Mouse (Mus musculus): ENCODE results near the gene Vars.
"Not testable (repeated sequence)": the region's sequence is repeated elsewhere in the genome, so short reads cannot be mapped to it uniquely, and the experiment has no call there.

Gene Vars

DNA sequence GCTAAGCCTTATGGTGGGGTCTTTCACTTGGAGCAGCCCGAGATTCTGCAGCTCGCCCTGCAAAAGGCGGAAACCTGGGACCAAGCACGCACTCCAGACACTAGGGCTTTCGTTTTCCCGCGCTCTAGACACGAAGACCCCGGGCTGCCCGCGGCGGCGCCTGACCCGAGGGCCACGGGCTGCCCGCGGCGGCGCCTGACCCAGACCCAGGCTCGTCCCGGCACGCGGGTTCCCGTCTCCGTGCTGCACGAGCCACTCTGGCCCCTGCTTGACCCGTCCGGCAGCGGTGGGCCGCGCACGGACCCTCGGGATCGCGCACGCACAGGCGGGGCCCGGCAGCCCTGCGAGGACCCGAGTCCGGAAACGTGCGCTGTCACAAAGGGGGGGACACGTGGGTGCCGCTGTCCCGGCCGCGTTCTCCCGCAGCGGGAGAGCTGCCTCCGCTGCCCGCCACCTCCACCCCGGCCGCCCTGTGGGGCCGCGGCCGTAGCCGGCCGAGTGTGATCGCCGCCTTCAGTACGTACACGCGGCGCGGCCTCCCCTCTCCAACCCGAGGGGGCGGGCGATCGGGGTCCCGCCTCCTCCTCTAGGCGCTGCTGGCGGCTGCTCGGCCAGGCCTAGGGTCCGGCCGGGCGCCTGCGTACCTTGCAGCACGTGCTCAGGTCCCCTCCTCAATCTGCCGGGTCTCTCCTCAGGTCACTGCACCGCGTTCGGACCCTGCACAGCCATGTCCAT is at the start of gene Vars:
Gene Vars, plus strand, starts transcription at position 271 of the 735 bp plus-strand sequence.
- peak; percentile 72 to 85 for DNase-seq (ENCODE audit: low spot score in 2 of 2)

DNA sequence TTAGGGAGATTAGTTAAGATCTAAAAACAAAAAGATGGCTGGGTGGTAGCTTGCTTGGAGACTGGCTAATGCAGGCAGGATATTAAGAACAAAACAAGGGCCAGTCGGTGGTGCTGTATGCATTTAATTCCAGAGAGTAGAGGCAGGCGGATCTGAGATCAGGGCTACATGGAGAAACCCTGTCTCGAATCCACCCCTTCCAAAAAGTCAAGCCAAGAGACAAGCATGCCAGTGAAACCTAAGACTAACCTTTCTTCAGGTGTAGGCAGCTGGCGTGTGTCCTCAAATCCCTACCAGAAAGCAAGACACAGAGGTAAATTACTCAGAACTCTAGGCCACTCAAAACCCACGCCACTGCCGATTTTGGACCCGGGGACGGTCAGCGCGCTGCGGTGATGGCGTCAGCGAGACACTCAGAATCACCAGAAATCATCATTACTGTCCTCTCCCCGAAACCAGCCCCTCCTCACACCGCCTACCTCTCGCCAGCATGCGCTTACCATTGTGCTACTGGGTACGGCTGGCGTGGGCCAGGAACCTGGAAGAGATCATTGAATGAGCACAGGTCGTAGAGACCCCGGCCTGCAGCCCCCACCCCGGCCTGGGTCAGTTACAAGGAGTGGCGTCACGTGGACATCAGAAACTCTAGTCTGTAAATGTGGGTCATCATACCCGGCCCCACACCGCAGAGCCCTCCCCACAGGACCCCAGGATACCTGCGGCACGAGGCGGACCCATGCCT is 49.0 kb upstream of the Vars start:
- DNase-seq (ENCODE audit: low spot score in 2 of 2) = no peak

DNA sequence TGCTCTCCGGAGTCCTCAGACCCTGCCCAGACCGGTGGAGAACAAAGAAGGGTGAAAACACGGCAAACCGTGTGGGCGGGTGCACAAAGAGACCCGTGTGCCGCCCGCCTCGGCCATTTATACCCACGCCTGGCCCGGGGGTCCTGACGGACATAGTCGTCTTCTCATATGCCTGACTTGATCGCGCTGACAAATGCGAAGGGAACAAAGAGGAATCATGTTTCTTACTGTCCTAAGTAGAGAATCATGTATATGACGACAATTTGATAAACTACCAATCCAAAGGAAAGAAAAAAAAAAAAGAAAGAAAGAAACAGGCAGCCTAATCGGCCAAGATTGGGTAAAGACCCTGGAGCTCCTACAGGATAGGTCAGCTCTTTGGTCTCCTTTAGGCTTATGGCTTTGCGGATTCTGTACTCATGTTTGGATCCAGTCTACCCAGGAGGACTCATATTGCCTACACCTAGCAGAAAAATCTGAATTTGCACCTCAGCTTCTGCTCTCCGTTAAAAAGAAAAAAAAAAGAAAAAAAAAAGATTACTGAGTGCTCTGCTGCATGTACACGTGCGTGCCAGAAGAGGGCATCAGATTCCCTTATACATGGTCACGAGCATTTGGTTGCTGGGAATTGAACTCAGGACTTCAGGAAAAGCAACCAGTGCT is 48.3 kb upstream of the Vars start:
- peak; percentile 79 to 88 for DNase-seq (ENCODE audit: low spot score in 2 of 2)

GRCm38 (mm10) chr17:34953258-34953657 is 47.5 kb upstream of the Vars start:
- DNase-seq (ENCODE audit: low spot score in 2 of 2) = no peak

DNA sequence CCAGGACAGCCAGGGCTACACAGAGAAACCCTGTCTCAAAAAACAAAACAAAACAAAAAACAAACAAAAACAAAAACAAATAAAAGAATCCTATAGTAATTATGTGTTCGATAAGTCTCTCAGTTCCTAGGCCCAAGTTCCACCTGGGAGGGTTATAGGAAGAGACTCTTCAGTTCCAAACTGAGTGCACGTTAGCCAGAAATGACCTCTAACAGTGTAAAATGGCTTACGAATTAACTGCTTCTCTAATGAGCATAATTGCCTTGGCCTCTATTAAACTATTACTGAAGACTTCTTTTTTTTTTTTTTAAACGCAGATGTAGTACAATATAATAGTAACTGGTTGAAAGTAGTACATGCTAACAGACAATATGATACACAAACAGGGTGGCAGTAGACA is 46.9 kb upstream of the Vars start:
- DNase-seq (ENCODE audit: low spot score in 2 of 2) = no peak

DNA sequence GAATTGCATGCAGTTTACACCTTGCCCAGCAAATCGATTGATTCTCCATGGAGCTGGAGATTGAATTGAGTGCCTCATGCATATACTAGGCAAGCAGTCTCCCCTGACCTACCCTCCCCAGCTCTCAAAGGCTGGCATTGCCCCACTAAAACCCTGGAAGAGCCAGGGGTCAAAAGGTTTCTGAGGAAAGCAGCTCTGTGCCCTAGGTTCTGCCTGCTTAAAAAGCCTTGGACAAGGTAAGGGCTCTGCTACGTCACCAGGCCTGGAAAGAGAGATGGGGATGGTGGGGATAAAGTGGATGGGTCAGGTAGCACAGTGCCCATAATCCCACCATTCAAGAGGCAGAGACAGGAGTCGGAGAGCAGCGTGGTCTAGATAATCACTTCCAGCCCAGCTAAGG is 46.0 kb upstream of the Vars start:
- no peak for DNase-seq (ENCODE audit: low spot score in 2 of 2)

DNA sequence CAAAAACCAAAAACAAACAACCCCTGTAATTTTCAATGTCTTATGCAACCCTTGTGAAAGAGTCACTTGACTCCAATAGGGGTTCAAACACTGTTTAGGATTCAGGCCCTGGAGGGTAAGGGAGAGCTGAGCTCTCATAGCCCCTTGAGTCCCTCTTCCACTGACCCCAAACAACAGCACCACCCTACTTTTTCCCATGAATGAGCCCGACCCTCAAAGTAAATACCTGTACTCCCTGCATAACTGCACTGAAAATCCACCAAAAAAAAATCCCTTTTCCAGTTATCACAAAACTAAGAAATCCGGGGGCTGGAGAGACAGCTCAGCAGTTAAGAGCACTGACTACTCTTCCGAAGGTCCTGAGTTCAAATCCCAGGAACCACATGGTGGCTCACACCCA is 44.9 kb upstream of the Vars start:
- no peak for DNase-seq (ENCODE audit: low spot score in 2 of 2)

GRCm38 (mm10) chr17:34956340-34956739 is 44.4 kb upstream of the Vars start:
- DNase-seq (ENCODE audit: low spot score in 2 of 2) = no peak

- DNase-seq (ENCODE audit: low spot score in 2 of 2) = not testable (repeated sequence)
Measured at GRCm38 (mm10) chr17:34957291-34957690, 43.5 kb upstream of the Vars start.

DNA sequence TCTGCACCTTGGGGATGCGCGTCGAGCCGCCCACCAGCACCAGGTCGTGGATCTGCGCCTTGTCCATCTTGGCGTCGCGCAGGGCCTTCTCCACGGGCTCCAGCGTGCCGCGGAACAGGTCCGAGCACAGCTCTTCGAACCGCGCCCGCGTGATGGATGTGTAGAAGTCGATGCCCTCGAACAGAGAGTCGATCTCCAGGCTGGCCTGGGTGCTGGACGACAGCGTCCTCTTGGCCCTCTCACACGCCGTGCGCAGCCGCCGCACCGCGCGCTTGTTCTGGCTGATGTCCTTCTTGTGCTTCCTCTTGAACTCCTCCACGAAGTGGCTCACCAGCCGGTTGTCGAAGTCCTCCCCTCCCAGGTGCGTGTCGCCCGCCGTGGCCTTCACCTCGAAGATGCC is 42.8 kb upstream of the Vars start:
- DNase-seq (ENCODE audit: low spot score in 2 of 2) = not testable (repeated sequence)

- not testable (repeated sequence) for DNase-seq (ENCODE audit: low spot score in 2 of 2)
Measured at GRCm38 (mm10) chr17:34958734-34959129, 42.1 kb upstream of the Vars start.

DNA sequence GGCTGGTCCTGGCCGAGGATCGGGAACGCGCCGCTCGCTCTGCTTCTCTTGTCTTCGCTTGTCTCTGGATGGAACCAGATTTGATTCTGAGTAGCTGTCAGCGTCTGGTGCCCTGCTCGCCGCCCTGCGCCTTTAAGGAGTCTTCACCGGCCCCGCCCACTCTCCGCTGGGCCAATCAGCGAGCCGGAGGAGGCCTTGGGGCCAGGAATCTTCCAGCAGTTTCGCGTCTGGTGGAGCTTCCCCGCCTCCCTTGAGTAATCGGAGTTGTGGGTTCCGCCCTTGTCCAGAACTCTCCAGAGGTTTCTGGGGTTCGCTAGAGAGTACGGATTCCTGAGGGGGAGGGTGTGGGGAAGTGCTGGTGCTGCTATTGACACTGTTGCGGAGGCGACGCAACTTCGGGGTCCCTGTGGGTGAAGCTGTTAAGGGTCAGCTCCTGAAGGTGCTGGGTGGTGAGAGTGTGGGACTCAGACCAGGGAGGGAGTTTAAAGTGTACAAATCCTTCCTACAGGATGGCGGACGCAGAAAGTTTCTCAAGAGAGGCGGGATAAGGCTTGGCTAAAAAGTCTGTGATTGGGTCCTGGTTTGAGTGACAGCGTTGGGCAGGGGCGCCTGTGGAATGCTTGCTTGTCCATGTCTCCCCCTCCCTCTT is 41.5 kb upstream of the Vars start, which contains the start of gene Hspa1b:
Gene Hspa1b, minus strand, starts transcription at position 109 of the 649 bp plus-strand sequence.
- peak in 1 of 2 experiments; percentile 52 for DNase-seq (ENCODE audit: low spot score in 2 of 2)

GRCm38 (mm10) chr17:34959881-34960515 is 40.8 kb upstream of the Vars start:
- no peak for DNase-seq (ENCODE audit: low spot score in 2 of 2)

- no peak for DNase-seq (ENCODE audit: low spot score in 2 of 2)
Measured at GRCm38 (mm10) chr17:34960702-34961493, 39.9 kb upstream of the Vars start.

GRCm38 (mm10) chr17:34962125-34962524 is 38.7 kb upstream of the Vars start:
- no peak for DNase-seq (ENCODE audit: low spot score in 2 of 2)

DNA sequence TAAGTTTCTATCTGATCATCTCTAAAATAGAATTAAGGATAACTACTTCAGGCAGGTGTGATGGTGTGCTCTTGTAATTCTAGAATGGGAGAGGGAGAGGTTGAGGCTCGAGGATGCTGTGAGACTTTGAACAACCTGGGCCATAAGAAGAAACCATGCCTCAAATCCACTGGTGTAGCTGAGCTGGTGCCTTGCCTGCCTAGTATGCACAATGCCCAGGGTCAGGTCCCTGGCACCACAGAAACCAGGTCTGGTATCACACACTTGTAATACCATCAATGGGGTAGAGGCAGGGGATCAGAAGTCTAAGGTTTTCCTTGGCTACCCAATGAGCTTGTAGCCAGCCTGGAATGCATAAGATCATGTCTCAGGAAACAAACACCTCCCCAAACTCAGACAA is 37.9 kb upstream of the Vars start:
- no peak for DNase-seq (ENCODE audit: low spot score in 2 of 2)

GRCm38 (mm10) chr17:34964640-34965049 is 36.1 kb upstream of the Vars start:
- no peak for DNase-seq (ENCODE audit: low spot score in 2 of 2)

- no peak for DNase-seq (ENCODE audit: low spot score in 2 of 2)
Measured at GRCm38 (mm10) chr17:34965627-34966026, 35.2 kb upstream of the Vars start.

- DNase-seq (ENCODE audit: low spot score in 2 of 2) = not testable (repeated sequence)
Measured at GRCm38 (mm10) chr17:34969822-34970221, 31.0 kb upstream of the Vars start, which contains the start of gene Gm20481. Gm20481 (plus strand) TSS chr17:34969912.

DNA sequence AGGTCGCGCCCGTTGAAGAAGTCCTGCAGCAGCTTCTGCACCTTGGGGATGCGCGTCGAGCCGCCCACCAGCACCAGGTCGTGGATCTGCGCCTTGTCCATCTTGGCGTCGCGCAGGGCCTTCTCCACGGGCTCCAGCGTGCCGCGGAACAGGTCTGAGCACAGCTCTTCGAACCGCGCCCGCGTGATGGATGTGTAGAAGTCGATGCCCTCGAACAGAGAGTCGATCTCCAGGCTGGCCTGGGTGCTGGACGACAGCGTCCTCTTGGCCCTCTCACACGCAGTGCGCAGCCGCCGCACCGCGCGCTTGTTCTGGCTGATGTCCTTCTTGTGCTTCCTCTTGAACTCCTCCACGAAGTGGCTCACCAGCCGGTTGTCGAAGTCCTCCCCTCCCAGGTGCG is 29.9 kb upstream of the Vars start:
- not testable (repeated sequence) for DNase-seq (ENCODE audit: low spot score in 2 of 2)

- not testable (repeated sequence) for DNase-seq (ENCODE audit: low spot score in 2 of 2)
Measured at GRCm38 (mm10) chr17:34971694-34972068, 29.1 kb upstream of the Vars start.
